Mouse (Mus musculus) heart, embryonic 15.5 days (tissue): ENCODE results near the gene Wbp2nl. TPM values are rescaled to one million over a fixed set of nuclear protein-coding genes. Genes with fewer than 3 reads are reported as not detected.
A peak's percentile ranks its signal among the peaks of the same experiment; 100 is the strongest.

ENCODE experiments used
- ATAC-seq: fragments of 200-750 bp; cut with Nextera tagmentation; replicated peaks from 2 replicates; pipeline ENCODE4 v1.8.0; 2017; ENCODE audit warnings: low read depth, moderate TSS enrichment; ENCODE audit not compliant: insufficient number of reproducible peaks, insufficient read depth, low FRiP score
- H3K27ac ChIP-seq: fragments of 300-500 bp; sonication (generic); 2 replicates; pipeline ENCODE4 v1.5.1; 2015; ENCODE audit warnings: mild to moderate bottlenecking, inconsistent platforms
- H3K27me3 ChIP-seq: fragments of 300-500 bp; sonication (generic); 2 replicates; pipeline ENCODE4 v1.6.1; 2015; ENCODE audit warnings: inconsistent platforms
- H3K36me3 ChIP-seq: fragments of 300-500 bp; sonication (generic); 2 replicates; pipeline ENCODE4 v1.6.1; 2015; ENCODE audit warnings: mild to moderate bottlenecking, inconsistent platforms
- H3K4me1 ChIP-seq: fragments of 300-500 bp; sonication (generic); replicated peaks from 2 replicates; pipeline ENCODE4 v1.6.1; 2015; ENCODE audit warnings: inconsistent platforms
- H3K4me2 ChIP-seq: fragments of 300-500 bp; sonication (generic); 2 replicates; pipeline ENCODE4 v1.6.1; 2015; ENCODE audit warnings: inconsistent platforms, mild to moderate bottlenecking, moderate library complexity
- H3K4me3 ChIP-seq: fragments of 300-500 bp; sonication (generic); 2 replicates; pipeline ENCODE4 v1.5.1; 2015; ENCODE audit warnings: mild to moderate bottlenecking, inconsistent platforms
- H3K9ac ChIP-seq: fragments of 300-500 bp; sonication (generic); 2 replicates; pipeline ENCODE4 v1.6.1; 2015; ENCODE audit warnings: mild to moderate bottlenecking, inconsistent platforms
- H3K9me3 ChIP-seq: fragments of 300-500 bp; sonication (generic); replicated peaks from 2 replicates; pipeline ENCODE4 v1.6.1; 2016; ENCODE audit warnings: inconsistent platforms
- WGBS: fragments of 180-500 bp; shearing (Covaris S2); methylation state at CpG from one replicate; pipeline ENCODE4 v1.1.7; 2015; ENCODE audit warnings: mixed read lengths; 5-methylcytosine and 5-hydroxymethylcytosine counted together
- polyA plus RNA-seq: library from polyadenylated mRNA; unstranded; fragments of >200 nt; fragmentation: Nextera tagmentation; extraction: Ambion mirVana; gene quantifications from 2 replicates; pipeline ENCODE4 v1.2.1, GENCODE M21; 2015

Gene Wbp2nl
- polyA plus RNA-seq, 1 experiment from 2014 or later = 0.23 TPM

DNA sequence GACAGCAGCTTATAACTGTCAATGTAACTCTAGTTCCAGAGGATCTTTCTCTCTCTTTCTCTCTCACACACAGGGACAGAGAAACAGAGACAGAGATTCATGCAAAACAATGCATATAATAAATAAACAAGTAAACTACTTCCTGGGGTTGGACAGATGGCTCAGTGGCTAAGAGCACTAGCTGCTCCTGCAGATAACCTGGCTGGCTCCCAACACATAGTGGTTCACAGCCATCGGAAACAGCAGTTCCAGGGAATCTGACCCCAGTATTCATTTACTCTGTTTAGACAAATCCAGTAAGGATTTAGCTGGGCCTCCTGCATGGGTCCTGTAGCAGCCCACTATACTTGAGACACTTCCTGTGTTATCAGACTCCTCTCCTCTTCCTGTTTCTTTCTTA, 20.9 kb downstream of the Wbp2nl start:
- Histone ChIP-seq H3K4me1 (no peaks in the 10 kb centered on the region), H3K9ac (no peak overlapping the region), H3K27me3 (no peaks in the 10 kb centered on the region), H3K36me3 (no peaks in the 10 kb centered on the region), H3K9me3 (no peaks in the 10 kb centered on the region), H3K27ac (no peak overlapping the region), H3K4me2 (no peak overlapping the region), H3K4me3 (no peak overlapping the region)
- no peak for ATAC-seq
- WGBS = 44% methylated on average over 1 of the region's 1 CpGs

DNA sequence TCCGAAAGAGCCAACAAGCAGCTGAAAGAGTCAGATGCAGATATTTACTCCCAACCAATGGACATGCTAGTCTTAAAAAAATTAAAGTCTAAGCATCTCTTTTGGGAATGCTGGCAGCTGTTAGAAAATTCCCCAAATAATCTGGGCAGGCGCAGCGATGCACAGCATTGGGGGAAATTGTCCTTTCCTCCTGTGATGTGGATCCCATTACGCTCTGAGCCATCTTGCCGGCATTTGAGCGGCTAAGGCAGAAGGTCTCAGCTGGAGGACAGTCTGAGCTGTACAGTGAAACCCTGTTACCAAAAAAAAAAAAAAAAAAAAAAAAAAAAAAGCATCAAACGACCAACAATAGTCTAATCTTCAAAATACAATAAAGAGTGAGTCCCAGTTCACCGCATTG, 23.4 kb downstream of the Wbp2nl start:
- Histone ChIP-seq H3K27ac (no peak overlapping the region), H3K27me3 (no peaks in the 10 kb centered on the region), H3K36me3 (no peaks in the 10 kb centered on the region), H3K4me3 (no peak overlapping the region), H3K9ac (no peak overlapping the region), H3K9me3 (no peaks in the 10 kb centered on the region), H3K4me2 (no peak overlapping the region), H3K4me1 (no peaks in the 10 kb centered on the region)
- 78% methylated on average over 8 of the region's 8 CpGs for WGBS
- ATAC-seq = no peak

DNA sequence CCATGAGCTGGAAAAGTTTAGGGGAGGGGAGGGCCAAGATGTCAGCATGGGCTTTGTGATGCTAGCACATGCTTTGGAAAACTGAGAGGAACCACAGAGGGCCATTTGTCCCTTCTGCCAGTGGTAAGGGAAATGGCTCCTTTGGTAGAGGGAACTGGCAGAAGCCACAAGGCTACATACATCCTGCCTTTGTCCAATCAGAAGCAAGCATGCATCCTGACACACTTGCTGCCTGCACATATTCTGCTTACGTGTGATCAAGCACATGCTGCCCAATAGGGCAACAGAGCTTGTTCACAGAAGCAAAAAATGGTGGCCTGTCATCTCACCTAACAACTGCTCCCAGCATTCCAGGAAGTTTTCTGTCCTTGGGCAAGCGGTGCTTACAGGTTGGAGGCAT, 26.6 kb downstream of the Wbp2nl start:
- 52% methylated on average over 2 of the region's 2 CpGs for WGBS

DNA sequence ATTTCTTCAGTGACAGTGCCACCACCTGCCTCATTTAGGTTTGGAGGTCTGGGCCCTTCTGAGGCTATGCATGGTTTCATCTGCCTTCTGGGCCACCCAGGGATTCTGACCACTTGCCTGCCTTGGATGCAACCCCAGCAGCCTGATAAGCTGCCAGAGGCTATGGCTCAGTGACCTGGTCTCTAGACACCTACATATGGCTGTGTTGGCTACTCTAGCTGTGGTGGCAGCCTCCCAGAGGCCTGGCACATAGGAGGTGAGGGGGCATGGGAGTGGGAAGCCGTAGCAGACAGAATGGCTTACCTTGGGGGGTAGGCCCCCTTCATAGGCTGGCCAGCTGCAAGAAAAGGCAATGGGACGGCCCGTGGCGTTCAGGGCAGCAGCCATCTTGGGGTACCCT, 36.4 kb downstream of the Wbp2nl start:
- H3K9me3 ChIP-seq = no peaks in the 10 kb centered on the region
- no peaks in the 10 kb centered on the region for H3K27me3 ChIP-seq
- H3K36me3 ChIP-seq = peaks cover 34% of the 10 kb centered on the region; the same call in 1 of the 2 replicates
- no peak overlapping the region for H3K4me2 ChIP-seq
- ATAC-seq = no peak
- H3K4me3 ChIP-seq = no peak overlapping the region
- no peak overlapping the region for H3K9ac ChIP-seq
- WGBS = 91% methylated on average over 4 of the region's 4 CpGs
- peaks cover 16% of the 10 kb centered on the region for H3K4me1 ChIP-seq
- no peak overlapping the region for H3K27ac ChIP-seq

More for the DNA sequence above, 26.6 kb downstream of the Wbp2nl start:
- Histone ChIP-seq H3K9me3 (no peaks in the 10 kb centered on the region), H3K4me1 (no peaks in the 10 kb centered on the region), H3K27ac (no peak overlapping the region), H3K4me3 (no peak overlapping the region), H3K36me3 (peaks cover 8% of the 10 kb centered on the region; the same call in 1 of the 2 replicates), H3K9ac (no peak overlapping the region), H3K4me2 (no peak overlapping the region), H3K27me3 (no peaks in the 10 kb centered on the region)
- ATAC-seq = no peak

DNA sequence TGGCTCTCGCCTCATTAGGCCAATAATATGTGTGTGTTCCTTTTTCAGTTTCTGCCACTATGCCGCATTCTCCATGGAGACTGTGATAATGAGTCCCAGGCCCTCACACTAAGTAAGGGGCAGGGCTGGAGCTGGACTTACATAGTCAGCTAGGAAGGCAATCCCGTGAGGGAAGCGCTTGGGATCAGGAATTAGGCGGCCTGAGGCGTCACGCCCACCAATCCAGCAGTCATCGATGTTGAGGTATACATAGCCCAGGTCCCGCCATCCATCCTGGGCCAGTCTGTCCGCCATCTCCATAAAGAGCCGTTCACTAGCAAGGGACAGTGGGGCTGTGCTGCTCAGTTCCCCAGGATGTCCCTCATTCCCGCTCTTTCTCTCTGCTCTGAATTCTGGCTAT, 37.9 kb downstream of the Wbp2nl start:
- Histone ChIP-seq H3K4me2 (no peak overlapping the region), H3K36me3 (peaks cover 29% of the 10 kb centered on the region; the same call in 1 of the 2 replicates), H3K9me3 (no peaks in the 10 kb centered on the region), H3K27ac (no peak overlapping the region), H3K27me3 (no peaks in the 10 kb centered on the region), H3K9ac (no peak overlapping the region), H3K4me3 (no peak overlapping the region), H3K4me1 (peaks cover 28% of the 10 kb centered on the region)
- ATAC-seq = no peak
- WGBS = 87% methylated on average over 12 of the region's 12 CpGs

DNA sequence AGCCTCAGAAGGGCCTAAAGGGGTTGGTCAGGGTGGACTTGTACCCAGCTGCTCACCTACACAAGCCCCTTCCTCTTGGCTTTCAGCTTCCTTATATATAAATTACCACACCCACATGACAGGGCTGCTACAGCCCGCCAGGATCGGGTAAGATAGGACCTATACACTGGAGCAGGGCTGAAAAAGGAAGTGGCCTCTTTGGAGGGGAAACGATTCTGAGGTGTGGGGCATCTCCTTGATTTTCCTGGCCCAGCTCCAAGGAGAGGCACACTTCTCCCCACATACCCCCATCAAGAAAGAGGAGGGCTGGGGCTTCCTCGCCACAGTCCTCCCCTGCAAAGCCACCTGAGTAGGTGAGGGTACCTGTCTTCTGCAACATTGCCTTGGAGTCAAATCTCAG, 39.1 kb downstream of the Wbp2nl start:
- H3K27ac ChIP-seq = peak overlapping the region; percentile 66
- H3K4me3 ChIP-seq = peak overlapping the region; percentile 65
- H3K4me2 ChIP-seq = peak overlapping the region; percentile 74
- H3K9me3 ChIP-seq = no peaks in the 10 kb centered on the region
- ATAC-seq = no peak
- H3K27me3 ChIP-seq = no peaks in the 10 kb centered on the region
- peaks cover 26% of the 10 kb centered on the region; the same call in 1 of the 2 replicates for H3K36me3 ChIP-seq
- WGBS = 15% methylated on average over 4 of the region's 4 CpGs
- peaks cover 35% of the 10 kb centered on the region for H3K4me1 ChIP-seq
- H3K9ac ChIP-seq = peak overlapping the region; percentile 62

DNA sequence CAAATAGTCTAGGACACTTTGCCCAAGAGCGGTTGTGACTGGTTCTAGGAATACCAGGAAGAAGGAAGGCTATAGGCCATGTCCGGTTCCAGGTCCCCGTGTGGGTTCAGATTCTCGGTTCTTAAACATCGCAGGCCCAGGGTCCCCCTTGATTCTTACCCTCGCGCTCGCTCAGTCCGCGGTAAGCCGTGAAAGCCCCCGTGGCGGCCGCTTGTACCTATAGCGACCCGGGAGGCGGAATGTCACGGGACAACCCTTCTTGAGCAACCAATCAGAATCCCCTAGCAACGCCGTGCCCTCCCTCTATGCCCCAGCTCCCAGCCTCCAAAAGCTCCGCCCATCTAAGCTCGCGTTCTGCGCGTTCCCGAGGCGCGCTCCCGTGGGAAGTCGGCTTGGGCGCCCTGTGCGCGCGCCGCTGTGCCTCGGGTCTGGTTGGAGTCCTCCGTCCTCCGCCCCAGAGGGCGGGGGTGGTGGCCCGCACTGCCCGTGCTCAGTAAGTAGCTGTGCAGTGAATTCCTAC, 39.9 kb downstream of the Wbp2nl start, which contains the start of the genes Naga, Pheta2 and Smdt1:
Gene Naga (minus strand): TSS at position 333 of the 520 bp plus-strand sequence.
Gene Pheta2 (plus strand): TSS at position 350 of the 520 bp plus-strand sequence.
Gene Smdt1 (plus strand): TSS at position 367 of the 520 bp plus-strand sequence.
- no peaks in the 10 kb centered on the region for H3K27me3 ChIP-seq
- peak within 1 kb of the TSS; percentile 74 for H3K4me2 ChIP-seq
- under 1% methylated on average over 41 of the region's 41 CpGs for WGBS
- ATAC-seq = peak; percentile 87
- H3K9ac ChIP-seq = peak within 1 kb of the TSS; percentile 62
- peak within 1 kb of the TSS; percentile 65 for H3K4me3 ChIP-seq
- H3K4me1 ChIP-seq = peaks cover 35% of the 10 kb centered on the region
- H3K9me3 ChIP-seq = no peaks in the 10 kb centered on the region
- H3K27ac ChIP-seq = peak within 1 kb of the TSS; percentile 66
- peaks cover 26% of the 10 kb centered on the region; the same call in 1 of the 2 replicates for H3K36me3 ChIP-seq

DNA sequence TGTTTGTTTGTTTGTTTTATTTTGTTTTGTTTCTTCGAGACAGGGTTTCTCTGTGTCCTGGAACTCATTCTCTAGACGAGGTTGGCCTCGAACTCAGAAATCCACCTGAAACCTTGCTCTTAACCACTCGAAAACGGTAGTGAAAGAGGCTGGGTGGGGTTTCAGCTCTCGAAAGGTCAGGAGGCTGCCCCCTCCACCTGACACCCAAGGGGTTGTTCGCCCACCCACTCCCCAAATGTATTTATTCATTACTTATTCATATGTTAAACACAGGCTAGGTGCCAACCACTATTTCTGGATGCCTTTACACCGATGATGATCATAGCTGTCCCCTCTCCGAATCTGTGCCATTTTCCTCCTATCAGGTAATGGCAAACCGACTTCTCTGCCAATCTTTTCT, 40.4 kb downstream of the Wbp2nl start:
- peak overlapping the region; percentile 65 for H3K4me3 ChIP-seq
- no peaks in the 10 kb centered on the region for H3K9me3 ChIP-seq
- peak overlapping the region; percentile 62 for H3K9ac ChIP-seq
- peaks cover 35% of the 10 kb centered on the region for H3K4me1 ChIP-seq
- ATAC-seq = no peak
- WGBS = 64% methylated on average over 10 of the region's 10 CpGs
- peak overlapping the region; percentile 66 for H3K27ac ChIP-seq
- H3K4me2 ChIP-seq = peak overlapping the region; percentile 74
- no peaks in the 10 kb centered on the region for H3K27me3 ChIP-seq
- peaks cover 23% of the 10 kb centered on the region; the same call in 1 of the 2 replicates for H3K36me3 ChIP-seq

DNA sequence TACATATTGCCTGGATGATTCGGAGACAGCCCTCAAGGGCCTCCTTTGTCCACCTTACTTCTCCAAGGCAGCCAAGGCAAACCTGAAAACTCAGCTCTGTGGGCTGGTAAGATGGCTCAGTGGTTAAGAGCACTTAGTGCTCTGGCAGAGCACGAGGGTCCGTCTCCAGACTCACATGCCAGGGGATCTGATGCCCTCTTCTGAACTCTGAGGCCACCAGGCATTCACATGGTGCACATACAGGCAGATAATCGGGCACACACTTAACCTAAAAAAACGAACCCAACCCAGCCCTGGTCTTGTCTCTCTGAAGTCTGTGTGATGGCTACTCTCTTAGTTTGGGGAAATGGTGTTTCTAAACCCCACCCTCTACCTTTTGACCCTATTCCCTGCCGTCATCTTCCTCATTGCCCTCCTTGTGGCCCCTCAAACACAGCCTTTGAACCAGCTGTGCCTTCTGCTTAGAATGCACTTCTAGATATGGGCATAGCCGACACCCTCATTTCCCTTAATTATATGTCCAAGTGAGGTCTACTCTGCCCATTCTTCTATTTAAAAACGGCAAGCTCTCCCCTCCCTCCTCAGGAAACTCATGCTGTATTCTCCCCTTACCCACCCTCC, 41.0 kb downstream of the Wbp2nl start:
- H3K27ac ChIP-seq = peak overlapping the region; percentile 79
- H3K4me3 ChIP-seq = no peak overlapping the region
- WGBS = 68% methylated on average over 8 of the region's 8 CpGs

DNA sequence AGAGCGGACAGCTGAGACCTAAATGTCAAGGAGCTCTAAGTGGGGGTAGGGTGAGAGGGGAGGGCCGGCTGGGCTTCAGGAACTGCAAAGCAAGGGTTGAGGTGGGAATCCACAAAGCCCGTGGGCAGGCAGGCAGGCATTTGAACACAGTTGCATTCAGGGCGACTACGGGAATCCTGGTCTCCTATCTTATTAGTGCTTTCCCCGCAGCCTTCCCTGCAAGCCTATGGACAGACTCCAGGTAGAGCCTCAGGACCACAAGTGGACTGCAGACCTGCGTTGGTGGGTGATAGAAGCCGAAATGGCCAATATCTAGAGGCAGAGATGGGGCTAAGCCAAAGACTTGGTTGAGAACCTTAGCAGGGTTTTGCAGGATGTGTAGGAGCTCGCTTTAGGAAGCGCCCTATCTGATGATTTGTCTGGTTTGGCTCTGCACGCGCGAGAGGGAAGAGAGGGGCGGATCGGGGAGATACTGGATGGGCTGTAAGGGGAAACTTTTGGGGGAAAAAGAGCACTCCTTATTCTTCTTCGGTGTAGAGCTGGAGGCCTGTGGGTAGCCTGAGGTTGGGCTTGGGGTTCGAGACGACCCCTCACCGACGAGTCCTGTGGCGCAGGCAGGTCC, 41.8 kb downstream of the Wbp2nl start:
- H3K4me3 ChIP-seq = peak overlapping the region; percentile 55
- H3K4me1 ChIP-seq = peaks cover 35% of the 10 kb centered on the region
- peak overlapping the region; percentile 79 for H3K27ac ChIP-seq
- 36% methylated on average over 21 of the region's 21 CpGs for WGBS
- ATAC-seq = no peak
- H3K27me3 ChIP-seq = no peaks in the 10 kb centered on the region
- peaks cover 10% of the 10 kb centered on the region; the same call in 1 of the 2 replicates for H3K36me3 ChIP-seq
- peak overlapping the region; percentile 84 for H3K4me2 ChIP-seq
- no peaks in the 10 kb centered on the region for H3K9me3 ChIP-seq
- peak overlapping the region; percentile 66 for H3K9ac ChIP-seq

More for the DNA sequence above, 41.0 kb downstream of the Wbp2nl start:
- ATAC-seq = no peak
- H3K27me3 ChIP-seq = no peaks in the 10 kb centered on the region
- no peaks in the 10 kb centered on the region for H3K9me3 ChIP-seq
- peaks cover 35% of the 10 kb centered on the region for H3K4me1 ChIP-seq
- H3K36me3 ChIP-seq = peaks cover 18% of the 10 kb centered on the region; the same call in 1 of the 2 replicates
- no peak overlapping the region for H3K9ac ChIP-seq
- H3K4me2 ChIP-seq = peak overlapping the region; percentile 74; the same call in 1 of the 2 replicates

DNA sequence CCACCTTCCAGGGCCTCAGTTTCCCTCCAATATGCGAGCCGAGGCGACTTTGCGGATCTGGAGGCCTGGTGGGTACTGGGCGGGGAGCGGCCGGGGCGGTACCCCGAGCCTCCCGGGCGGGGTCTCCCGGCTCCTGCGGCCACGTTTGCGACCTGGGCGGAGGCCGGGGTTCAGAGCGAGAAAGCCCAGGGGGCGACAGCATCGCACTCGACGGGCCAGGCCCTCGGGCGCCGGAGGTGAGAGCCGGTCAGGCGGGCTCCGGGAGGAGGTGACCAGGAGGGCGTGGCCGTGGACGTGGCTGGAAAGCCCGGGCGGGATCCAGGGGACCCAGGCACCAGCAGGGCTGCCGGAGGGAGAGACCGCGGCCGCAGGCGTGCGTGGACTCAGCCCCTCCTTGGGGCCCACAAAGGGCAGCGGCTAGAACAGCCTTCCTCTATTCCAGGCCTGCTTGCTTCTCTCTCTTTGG, 42.3 kb downstream of the Wbp2nl start:
- WGBS = 2% methylated on average over 40 of the region's 40 CpGs
- H3K36me3 ChIP-seq = peaks cover 4% of the 10 kb centered on the region; the same call in 1 of the 2 replicates
- peak overlapping the region; percentile 84 for H3K4me2 ChIP-seq
- peak overlapping the region; percentile 66 for H3K9ac ChIP-seq
- peak; percentile 7; the same call in 1 of the 2 replicates for ATAC-seq
- H3K4me3 ChIP-seq = peak overlapping the region; percentile 55
- H3K9me3 ChIP-seq = no peaks in the 10 kb centered on the region
- peak overlapping the region; percentile 79 for H3K27ac ChIP-seq
- peaks cover 35% of the 10 kb centered on the region for H3K4me1 ChIP-seq
- H3K27me3 ChIP-seq = no peaks in the 10 kb centered on the region
